Mouse (Mus musculus): ENCODE results near the gene Rnf151.

The Rnf151 gene

DNA sequence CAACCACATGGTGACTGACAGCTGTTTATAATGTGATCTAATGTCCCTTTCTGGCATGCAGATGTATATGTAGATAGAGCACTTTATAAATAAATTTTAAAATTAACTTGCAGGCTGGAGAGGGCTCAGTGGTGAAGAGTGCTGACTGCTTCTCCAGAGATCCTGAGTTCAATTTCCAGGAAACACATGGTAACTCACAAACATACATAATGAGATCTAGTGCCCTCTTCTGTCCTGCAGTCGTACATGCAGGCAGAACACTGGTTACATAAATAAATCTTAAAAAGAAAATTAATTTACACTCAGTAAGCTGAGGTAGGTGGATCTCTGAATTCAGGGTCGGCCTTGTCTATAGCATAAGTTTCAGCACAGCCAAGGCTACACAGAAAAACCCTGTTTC is 9.2 kb downstream of the Rnf151 start:
- in situ Hi-C loops (cut with MboI; ENCODE audit: unreplicated experiment in 2 of 2), result no loop called here

DNA sequence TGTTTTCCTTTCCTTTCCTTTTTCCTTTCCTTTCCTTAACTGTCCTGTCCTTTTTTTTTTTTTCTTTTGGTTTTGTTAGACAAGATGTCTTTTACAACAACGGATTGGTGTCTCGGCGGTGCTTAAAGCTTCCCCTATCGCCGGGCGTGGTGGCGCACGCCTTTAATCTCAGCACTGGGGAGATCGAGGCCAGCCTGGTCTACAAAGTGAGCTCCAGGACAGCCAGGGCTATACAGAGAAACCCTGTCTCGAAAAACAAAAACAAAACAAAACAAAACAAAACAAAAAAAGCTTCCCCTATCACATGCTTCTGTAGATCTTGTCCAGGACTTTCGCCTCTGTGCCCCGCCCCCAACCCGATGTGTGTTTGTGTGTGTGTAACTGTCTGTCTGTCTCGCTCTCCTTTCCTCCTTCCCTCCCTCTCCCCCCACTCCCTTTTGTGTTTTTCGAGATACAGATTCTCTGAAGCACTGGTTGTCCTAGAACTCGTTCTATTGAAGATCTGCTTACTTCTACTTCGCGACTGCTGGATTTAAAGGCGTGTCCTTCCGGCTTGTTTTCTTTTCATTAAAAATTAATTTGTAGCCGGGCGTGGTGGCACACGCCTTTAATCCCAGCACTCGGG is 9.9 kb downstream of the Rnf151 start:
- in situ Hi-C loops (cut with MboI; ENCODE audit: unreplicated experiment in 2 of 2), result no loop called here

DNA sequence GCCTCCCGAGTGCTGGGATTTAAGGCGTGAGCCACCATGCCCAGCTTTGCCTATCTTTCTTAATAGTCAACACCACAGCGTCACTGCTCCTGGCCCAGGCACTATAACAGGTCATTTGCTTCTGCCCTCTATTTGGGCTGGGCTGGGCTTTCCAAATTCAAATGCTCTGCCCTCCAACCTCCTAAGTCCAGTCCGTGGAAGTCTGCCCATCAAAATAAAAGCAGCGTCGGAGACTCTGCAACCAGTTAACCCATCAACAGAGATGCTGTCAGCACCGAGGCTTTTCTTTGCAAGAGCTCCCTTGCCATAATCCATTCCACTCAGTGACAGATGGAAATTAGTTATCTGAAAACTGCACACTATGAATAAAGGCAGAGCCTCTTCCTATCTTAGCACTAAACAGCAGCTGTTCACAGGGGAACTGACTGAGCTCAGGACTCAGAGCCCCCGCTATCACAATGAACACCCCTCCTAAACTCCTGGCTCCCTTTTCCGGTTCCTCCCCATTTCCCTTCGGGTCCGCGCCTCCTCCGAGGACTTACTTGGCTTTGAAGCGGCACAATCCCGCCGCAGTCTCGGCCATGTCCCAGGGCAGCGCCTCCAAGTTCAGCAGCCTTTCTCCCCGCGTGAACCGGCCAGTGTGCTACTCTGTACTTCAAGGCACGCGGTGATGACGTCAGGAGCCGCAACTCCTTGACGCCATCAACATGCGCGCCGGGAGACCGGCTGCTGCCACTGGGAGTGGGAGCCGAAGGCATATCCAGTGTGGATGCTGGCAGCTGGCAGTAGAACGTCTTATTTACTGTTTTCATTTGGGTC is 10.7 kb downstream of the Rnf151 start, which contains the start of gene Tbl3:
Gene Tbl3 (minus strand): TSS at position 679 of the 819 bp plus-strand sequence.
- in situ Hi-C loops (cut with MboI; ENCODE audit: unreplicated experiment in 2 of 2), result no loop called here

DNA sequence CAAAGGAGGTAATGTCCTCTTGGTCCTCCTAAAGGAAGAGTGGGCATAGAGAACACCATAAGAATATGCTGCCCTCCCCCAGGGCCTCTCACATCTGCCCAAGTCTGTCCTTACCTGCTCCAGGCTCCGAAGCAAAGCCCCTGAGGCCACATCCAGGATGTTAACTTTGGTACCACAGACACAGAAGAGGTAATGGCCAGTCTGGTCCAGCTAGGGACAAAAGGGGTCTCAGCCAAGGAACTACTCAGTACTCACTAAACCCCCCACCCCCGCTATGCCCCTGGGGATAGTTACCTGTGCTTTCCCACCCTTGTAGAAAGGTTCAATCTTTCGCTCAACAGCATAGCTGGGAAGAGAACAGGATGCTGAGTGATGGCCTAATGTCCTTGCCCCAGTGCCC is 12.0 kb downstream of the Rnf151 start:
- in situ Hi-C loops (cut with MboI; ENCODE audit: unreplicated experiment in 2 of 2), result no loop called here

DNA sequence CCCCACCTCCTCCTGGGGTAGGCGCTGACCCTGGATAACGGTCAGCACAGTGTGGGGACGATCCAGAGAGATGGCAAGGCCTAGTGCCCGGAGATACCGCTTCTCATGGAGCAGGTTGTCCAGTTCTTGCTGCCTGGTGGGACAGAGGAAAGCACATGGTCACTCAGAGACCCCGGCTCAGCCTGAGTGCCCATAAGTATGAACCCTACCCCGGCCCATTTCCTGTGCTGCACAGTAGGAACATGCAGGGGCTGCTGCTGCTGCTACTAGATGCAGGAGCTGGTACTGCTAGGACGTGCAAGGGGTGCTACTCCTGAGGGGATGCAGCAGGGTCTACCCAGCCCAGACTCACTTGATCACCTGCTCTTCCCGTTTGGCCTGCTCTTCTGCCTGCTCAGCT is 16.6 kb downstream of the Rnf151 start:
- in situ Hi-C loops (cut with MboI; ENCODE audit: unreplicated experiment in 2 of 2), result no loop called here

DNA sequence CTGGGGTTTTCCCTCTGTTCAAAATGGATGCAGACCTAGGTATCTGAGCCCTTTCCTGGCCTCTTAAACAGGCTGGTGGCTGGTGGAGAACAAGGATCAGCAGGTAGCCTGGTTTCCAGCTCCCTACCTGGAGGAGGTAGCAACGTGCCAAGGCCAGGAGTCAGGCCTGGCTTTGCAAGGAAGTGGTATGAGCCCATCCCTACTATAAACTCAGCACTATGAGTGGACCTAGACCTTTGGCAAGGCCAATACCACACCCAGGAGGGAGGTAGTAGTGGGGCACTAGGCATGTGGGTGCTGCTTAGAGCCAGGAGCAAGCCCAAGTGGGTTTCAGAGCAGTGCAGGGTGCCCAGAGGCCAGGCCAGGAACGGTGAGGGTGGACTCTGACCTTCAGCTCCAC is 18.4 kb downstream of the Rnf151 start:
- in situ Hi-C loops (cut with MboI; ENCODE audit: unreplicated experiment in 2 of 2), result no loop called here

GRCm38 (mm10) chr17:24698715-24699114 is 19.1 kb downstream of the Rnf151 start:
- in situ Hi-C loops (cut with MboI; ENCODE audit: unreplicated experiment in 2 of 2), result no loop called here

- in situ Hi-C loops (cut with MboI; ENCODE audit: unreplicated experiment in 2 of 2), result no loop called here
Measured at GRCm38 (mm10) chr17:24697985-24698384, 19.9 kb downstream of the Rnf151 start.

- in situ Hi-C loops (cut with MboI; ENCODE audit: unreplicated experiment in 2 of 2), result no loop called here
Measured at GRCm38 (mm10) chr17:24696011-24696697, 21.7 kb downstream of the Rnf151 start, which contains the start of the genes Gfer and Noxo1. TSS of gene Gfer (minus strand) at chr17:24696156. TSS of gene Noxo1 (plus strand) at chr17:24696234.

DNA sequence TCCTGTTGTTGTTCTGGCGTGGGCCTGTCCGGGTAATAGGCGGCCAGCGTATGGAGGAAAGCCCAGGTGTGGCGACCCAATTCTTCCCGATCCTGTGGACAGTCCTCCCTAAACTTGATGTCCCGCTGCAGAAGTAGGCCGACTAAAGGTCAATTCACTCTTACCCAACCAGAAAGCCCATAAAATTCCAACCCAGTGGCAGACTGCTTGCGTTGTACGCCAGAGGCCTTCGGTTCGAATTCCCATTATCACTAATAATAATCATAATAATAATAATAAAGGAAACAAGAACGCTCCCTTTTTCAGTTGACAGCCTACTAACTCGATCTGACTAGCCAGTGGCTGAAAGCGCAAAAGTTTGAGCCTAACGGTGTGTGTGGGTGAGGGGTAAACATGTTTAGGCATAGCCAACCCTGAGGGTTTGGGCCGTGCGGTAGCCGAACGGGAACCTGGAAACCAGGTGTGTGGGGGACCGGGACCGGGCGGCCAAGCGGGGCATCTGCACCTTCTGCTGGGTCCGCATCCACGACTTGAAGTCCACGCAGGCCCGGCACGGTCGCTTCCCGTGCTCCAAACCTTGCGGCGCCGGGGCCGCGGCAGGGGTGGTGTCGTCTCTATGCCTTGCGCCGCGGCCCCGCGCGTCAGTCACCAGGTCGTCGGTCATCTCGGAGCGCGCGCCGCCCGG is 22.4 kb downstream of the Rnf151 start:
- in situ Hi-C loops (cut with MboI; ENCODE audit: unreplicated experiment in 2 of 2), result no loop called here

- in situ Hi-C loops (cut with MboI; ENCODE audit: unreplicated experiment in 2 of 2), result no loop called here
Measured at GRCm38 (mm10) chr17:24692385-24692784, 25.5 kb downstream of the Rnf151 start.

DNA sequence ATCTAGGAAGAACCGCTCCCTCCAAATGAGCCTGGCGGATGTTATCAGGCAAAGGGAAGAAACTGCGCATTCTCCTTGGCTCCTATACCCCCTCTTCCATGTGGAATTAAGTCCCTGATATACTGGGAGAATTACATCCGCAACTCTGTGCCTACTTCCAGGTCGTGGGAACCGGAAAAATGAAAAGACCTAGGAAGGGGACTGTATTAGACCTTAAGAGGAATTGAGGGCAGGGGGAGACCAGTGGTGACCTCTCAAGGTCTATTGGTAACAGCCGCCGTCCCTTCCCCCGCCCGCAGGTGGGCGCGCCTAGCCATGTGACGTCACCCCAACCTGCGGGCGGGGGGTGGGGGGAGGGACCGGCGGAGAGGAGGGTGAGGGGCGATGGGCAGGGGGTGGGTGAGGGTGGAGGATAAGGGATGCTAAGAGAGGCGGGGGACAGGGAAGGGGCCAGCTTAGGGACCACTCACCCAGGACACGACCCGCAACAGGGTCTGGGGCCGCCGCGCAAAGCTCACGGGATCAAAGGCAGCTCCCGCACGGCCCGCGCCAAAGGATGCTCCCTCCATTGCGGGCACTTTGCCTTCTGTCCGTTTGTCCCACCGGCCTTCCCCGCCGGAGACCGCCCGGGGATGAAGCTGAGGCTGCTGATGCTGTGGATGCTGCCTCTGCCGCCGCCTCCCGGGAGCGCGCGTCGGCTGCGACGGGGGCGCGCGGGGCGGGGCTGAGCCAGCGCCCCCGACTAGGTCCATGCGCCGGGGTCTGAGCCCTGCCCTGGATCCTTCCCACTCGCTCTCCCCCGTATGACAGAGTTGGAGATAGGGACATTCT is 28.4 kb downstream of the Rnf151 start, which contains the start of gene Syngr3:
Gene Syngr3 (minus strand): TSS at position 705 of the 831 bp plus-strand sequence.
- in situ Hi-C loops (cut with MboI; ENCODE audit: unreplicated experiment in 2 of 2), result no loop called here

DNA sequence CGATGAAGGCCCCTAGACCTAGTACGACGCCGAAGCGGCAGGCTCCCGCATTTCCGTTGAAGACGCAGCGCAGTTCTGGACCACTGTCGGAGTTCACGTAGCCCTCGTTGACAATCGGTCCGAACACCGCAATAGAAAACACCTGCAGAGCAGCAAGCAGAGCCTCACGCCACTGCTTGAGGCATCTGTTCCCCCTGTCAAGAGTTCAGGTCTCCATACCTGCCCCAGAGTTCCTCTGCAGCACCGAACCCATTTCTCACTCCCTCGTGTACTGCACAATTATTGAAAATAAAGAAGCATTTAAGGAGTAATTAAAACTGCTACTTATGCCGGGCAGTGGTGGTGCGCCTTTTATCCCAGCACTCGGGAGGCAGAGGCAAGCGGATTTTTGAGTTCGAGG is 30.3 kb downstream of the Rnf151 start:
- in situ Hi-C loops (cut with MboI; ENCODE audit: unreplicated experiment in 2 of 2), result no loop called here

DNA sequence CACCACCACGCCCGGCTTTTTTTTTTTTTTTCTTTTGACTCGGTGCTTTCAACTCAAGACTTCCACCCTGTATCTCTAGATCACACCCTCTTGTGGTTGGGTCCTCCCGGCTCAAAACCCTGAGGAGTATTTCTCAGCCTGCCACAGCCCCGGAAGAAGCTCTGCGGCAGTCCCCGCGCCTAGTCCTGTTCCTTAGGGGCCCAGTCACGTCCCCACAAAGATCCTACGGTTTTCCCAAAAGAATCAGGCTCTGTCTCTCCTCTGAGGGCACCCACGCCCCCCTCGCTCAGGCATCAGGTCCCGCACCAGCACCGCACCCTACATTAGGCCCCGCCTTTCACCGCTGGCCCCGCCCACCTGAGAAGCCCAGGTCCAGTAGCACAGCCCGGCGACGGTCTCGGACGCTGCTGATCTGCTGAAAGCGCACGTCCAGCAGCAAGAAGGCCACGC is 30.7 kb downstream of the Rnf151 start:
- in situ Hi-C loops (cut with MboI; ENCODE audit: unreplicated experiment in 2 of 2), result no loop called here

DNA sequence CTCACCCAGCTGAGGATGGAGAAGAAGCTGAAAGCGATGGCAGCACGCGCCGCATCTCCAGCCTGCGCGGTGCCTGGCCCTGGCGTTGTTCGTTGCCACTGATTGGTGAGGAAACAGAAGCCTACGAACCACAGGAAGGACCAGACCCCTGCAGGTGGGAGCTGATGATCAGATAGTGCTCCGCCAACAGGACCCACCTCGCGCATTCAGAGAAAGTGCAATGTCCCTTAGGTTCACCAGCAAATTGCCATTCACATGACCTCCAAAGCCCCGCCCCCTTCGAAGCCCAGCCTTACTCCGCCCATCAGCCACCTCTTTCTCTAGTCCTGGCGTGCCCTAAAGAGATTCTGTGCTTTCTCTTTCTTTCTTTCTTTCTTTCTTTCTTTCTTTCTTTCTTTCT is 31.3 kb downstream of the Rnf151 start:
- in situ Hi-C loops (cut with MboI; ENCODE audit: unreplicated experiment in 2 of 2), result no loop called here

GRCm38 (mm10) chr17:24677500-24678080 is 40.3 kb downstream of the Rnf151 start:
- in situ Hi-C loops (cut with MboI; ENCODE audit: unreplicated experiment in 2 of 2), result no loop called here

- in situ Hi-C loops (cut with MboI; ENCODE audit: unreplicated experiment in 2 of 2), result no loop called here
Measured at GRCm38 (mm10) chr17:24676877-24677276, 41.0 kb downstream of the Rnf151 start.

DNA sequence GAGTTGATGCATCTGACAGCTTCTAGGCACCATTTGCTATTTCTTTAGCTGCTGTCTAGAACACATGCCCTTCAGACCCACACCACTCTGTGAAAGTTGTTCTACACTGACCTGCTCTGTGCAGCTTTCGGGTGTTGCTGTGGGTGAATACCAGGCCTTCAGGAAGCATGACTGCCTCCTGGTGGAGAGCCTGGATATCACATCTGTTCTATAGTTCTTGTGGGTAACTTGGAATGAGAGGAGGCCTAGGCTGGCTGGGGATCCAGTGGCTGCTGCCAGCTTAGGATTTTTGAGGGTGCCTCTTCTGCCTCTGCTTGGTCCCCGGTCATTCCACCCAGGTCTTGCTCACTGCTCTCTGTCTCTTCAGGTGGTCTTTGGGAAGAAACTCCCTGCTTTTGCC is 41.7 kb downstream of the Rnf151 start:
- in situ Hi-C loops (cut with MboI; ENCODE audit: unreplicated experiment in 2 of 2), result no loop called here

DNA sequence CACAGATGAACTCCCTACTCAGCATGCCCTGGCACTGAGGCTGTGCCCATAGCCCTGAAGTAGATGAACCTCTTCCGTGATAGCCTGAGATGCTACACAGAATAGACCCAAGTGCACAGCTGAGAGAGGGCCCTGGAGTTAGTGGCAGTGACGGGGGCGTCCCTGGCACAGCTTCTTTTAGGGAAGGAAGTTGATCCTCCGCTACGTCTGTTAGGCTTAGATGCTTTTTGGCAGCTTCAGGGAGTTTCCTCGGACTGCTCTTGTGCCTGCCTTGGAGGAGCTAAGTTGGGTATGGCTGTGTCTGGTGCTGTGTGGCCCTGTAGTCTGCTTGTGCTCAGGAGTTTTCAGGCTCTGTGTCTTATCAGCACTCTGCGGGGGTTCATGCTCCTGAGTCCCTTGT is 43.6 kb downstream of the Rnf151 start:
- in situ Hi-C loops (cut with MboI; ENCODE audit: unreplicated experiment in 2 of 2), result no loop called here

All from v-Abl transformed pro-B cells (cell line).